Mouse (Mus musculus) kidney, adult 2 months (tissue): ENCODE measurements at regions not wholly inside any gene's neighbourhood (a gene's known extent, or its start where the extent isn't known, plus 50 kb on each side); places are given as distances from the start of the nearest gene placed in this dataset.
A peak's percentile ranks its signal among the peaks of the same experiment; 100 is the strongest.

ENCODE experiments used
- DNase-seq: peaks from one replicate; pipeline ENCODE4 v3.0.0; 2021
- H3K27ac ChIP-seq: fragments of 200-500 bp; 2 replicates; pipeline ENCODE4 v1.5.1; 2012; ENCODE audit warnings: low read depth, low read length, control low read depth, inconsistent platforms; ENCODE audit not compliant: insufficient read depth
- H3K27me3 ChIP-seq: fragments of 200-500 bp; replicated peaks from 2 replicates; pipeline ENCODE4 v1.6.1; 2012; ENCODE audit warnings: mild to moderate bottlenecking, moderate library complexity, low read length, inconsistent platforms; ENCODE audit not compliant: control insufficient read depth, insufficient read depth
- H3K36me3 ChIP-seq: fragments of 200-500 bp; 2 replicates; pipeline ENCODE4 v1.6.1; 2012; ENCODE audit warnings: mild to moderate bottlenecking, moderate library complexity, low read length, inconsistent platforms; ENCODE audit not compliant: control insufficient read depth, insufficient read depth
- H3K4me1 ChIP-seq: fragments of 200-500 bp; 2 replicates; pipeline ENCODE4 v1.6.1; 2011; ENCODE audit warnings: low read length; ENCODE audit not compliant: control insufficient read depth, insufficient read depth
- H3K4me3 ChIP-seq: fragments of 200-500 bp; 2 replicates; pipeline ENCODE4 v1.5.1; 2011; ENCODE audit warnings: mild to moderate bottlenecking, low read depth, low read length, control low read depth; ENCODE audit not compliant: insufficient read depth
- CTCF ChIP-seq: fragments of 200-500 bp; conservative IDR thresholded peaks from 2 replicates; pipeline ENCODE4 v1.5.1; 2011; ENCODE audit warnings: low read depth, mild to moderate bottlenecking, control low read depth, low read length, moderate library complexity, mixed read lengths; ENCODE audit not compliant: insufficient read depth, insufficient read length
- POLR2A ChIP-seq: fragments of 200-500 bp; IDR thresholded peaks from one replicate; pipeline ENCODE4 v1.6.1; 2011; ENCODE audit warnings: low read depth, low read length, control low read depth
- WGBS: fragments of 180-500 bp; shearing (Covaris S2); methylation state at CpG from one replicate; pipeline ENCODE4 v1.1.7; 2018; 5-methylcytosine and 5-hydroxymethylcytosine counted together

GRCm38 (mm10) chr11:79881812-79882211, 80.4 kb downstream of the Utp6 start:
- TF ChIP-seq CTCF: no peak
- TF ChIP-seq POLR2A: no peak
- 32% methylated on average over 4 of the region's 4 CpGs for whole genome bisulfite sequencing

GRCm38 (mm10) chr11:79878091-79878490, 84.1 kb downstream of the Utp6 start:
- Histone ChIP-seq H3K4me1 (0 out of 2 replicates have a peak, but pooled peaks cover 4% of the 10 kb centered on the region), H3K4me3 (no peak overlapping the region), H3K27ac (0 out of 2 replicates have a peak overlapping the region, but pooled peaks have one; percentile 27), H3K36me3 (no peaks in the 10 kb centered on the region), H3K27me3 (no peaks in the 10 kb centered on the region)
- DNase-seq: peak; percentile 54
- WGBS: 67% methylated on average over 7 of the region's 7 CpGs
- no peak for TF ChIP-seq POLR2A
- no peak for TF ChIP-seq CTCF

More at GRCm38 (mm10) chr11:79881812-79882211, 80.4 kb downstream of the Utp6 start:
- Histone ChIP-seq H3K4me3 (no peak overlapping the region), H3K4me1 (peaks cover 9% of the 10 kb centered on the region; the same call in 1 of the 2 replicates), H3K27ac (no peak overlapping the region), H3K36me3 (no peaks in the 10 kb centered on the region), H3K27me3 (no peaks in the 10 kb centered on the region)
- peak; percentile 33 for DNase-seq

- Histone ChIP-seq H3K27me3 (no peaks in the 10 kb centered on the region), H3K36me3 (no peaks in the 10 kb centered on the region), H3K27ac (no peak overlapping the region), H3K4me1 (0 out of 2 replicates have a peak, but pooled peaks cover 4% of the 10 kb centered on the region), H3K4me3 (no peak overlapping the region)
- peak; percentile 64 for DNase-seq
- WGBS: 55% methylated on average over 3 of the region's 3 CpGs
- TF ChIP-seq POLR2A (no peak), CTCF (no peak)
Observed at GRCm38 (mm10) chr11:79877184-79877745, 84.9 kb downstream of the Utp6 start.

- DNase-seq: peak; percentile 33
- H3K27me3 ChIP-seq: no peaks in the 10 kb centered on the region
- no peak overlapping the region for H3K4me3 ChIP-seq
- no peaks in the 10 kb centered on the region for H3K36me3 ChIP-seq
- no peak for TF ChIP-seq POLR2A
- no peak overlapping the region for H3K27ac ChIP-seq
- peaks cover 5% of the 10 kb centered on the region; the same call in 1 of the 2 replicates for H3K4me1 ChIP-seq
- 95% methylated on average over 10 of the region's 10 CpGs for WGBS
Observed at GRCm38 (mm10) chr11:79871783-79872628, 90.2 kb downstream of the Utp6 start.

GRCm38 (mm10) chr11:79870189-79870588, 92.0 kb downstream of the Utp6 start:
- Histone ChIP-seq H3K27ac (0 out of 2 replicates have a peak overlapping the region, but pooled peaks have one; percentile 8), H3K27me3 (no peaks in the 10 kb centered on the region), H3K36me3 (no peaks in the 10 kb centered on the region), H3K4me3 (no peak overlapping the region), H3K4me1 (peaks cover 5% of the 10 kb centered on the region; the same call in 1 of the 2 replicates)
- no peak for TF ChIP-seq CTCF
- TF ChIP-seq POLR2A: no peak
- DNase-seq: peak; percentile 77
- WGBS: 22% methylated on average over 5 of the region's 5 CpGs

- no peaks in the 10 kb centered on the region for H3K27me3 ChIP-seq
- H3K27ac ChIP-seq: no peak overlapping the region
- DNase-seq: no peak
- H3K4me3 ChIP-seq: no peak overlapping the region
- TF ChIP-seq POLR2A: no peak
- TF ChIP-seq CTCF: no peak
- 76% methylated on average over 5 of the region's 5 CpGs for WGBS
- no peaks in the 10 kb centered on the region for H3K36me3 ChIP-seq
- H3K4me1 ChIP-seq: peaks cover 5% of the 10 kb centered on the region; the same call in 1 of the 2 replicates
Observed at GRCm38 (mm10) chr11:79869009-79869408, 93.2 kb downstream of the Utp6 start.

GRCm38 (mm10) chr11:79864836-79865235, 97.4 kb downstream of the Utp6 start:
- Histone ChIP-seq H3K4me3 (no peak overlapping the region), H3K4me1 (0 out of 2 replicates have a peak, but pooled peaks cover 1% of the 10 kb centered on the region)
- WGBS: 59% methylated on average over 5 of the region's 5 CpGs

More at GRCm38 (mm10) chr11:79864836-79865235, 97.4 kb downstream of the Utp6 start:
- DNase-seq: no peak
- no peak overlapping the region for H3K27ac ChIP-seq
- TF ChIP-seq POLR2A (no peak), CTCF (no peak)
- no peaks in the 10 kb centered on the region for H3K36me3 ChIP-seq
- no peaks in the 10 kb centered on the region for H3K27me3 ChIP-seq
